Mouse (Mus musculus): Measurements from ENCODE around the gene Sema6b. TPM values are rescaled to one million over a fixed set of nuclear protein-coding genes. Genes with fewer than 3 reads are reported as not detected.

Sema6b gene
- polyA plus RNA-seq, 1 experiment from 2014 or later, result 1.3 TPM

- Histone ChIP-seq H3K27ac (ENCODE audit: low read depth) (no peak overlapping the region), H3K4me3 (ENCODE audit: low read depth, low read length) (no peak overlapping the region), H3K4me2 (ENCODE audit: low read length) (no peak overlapping the region), H3K9ac (ENCODE audit: low read length) (no peak overlapping the region), H3K9me3 (ENCODE audit: control insufficient read depth, low read length) (peaks cover 11% of the 10 kb centered on the region), H3K27me3 (replicated peaks; ENCODE audit: control insufficient read depth, insufficient read depth, low read length) (peaks cover 39% of the 10 kb centered on the region), H3K36me3 (ENCODE audit: control insufficient read depth, insufficient read depth, low read length) (no peaks in the 10 kb centered on the region), H3K4me1 (replicated peaks; ENCODE audit: control insufficient read depth, insufficient read depth, low read length) (no peaks in the 10 kb centered on the region; the same call in 1 of the 2 replicates)
- 87% methylated on average over 4 of the region's 4 CpGs for WGBS
- DNase-seq (ENCODE audit: low spot score), result no peak
- ATAC-seq (replicated peaks; ENCODE audit: low FRiP score, low TSS enrichment, low read depth), result no peak
Observed at GRCm38 (mm10) chr17:56125276-56125630, 14.9 kb downstream of the Sema6b start.

- peaks cover 45% of the 10 kb centered on the region for H3K27me3 ChIP-seq (replicated peaks; ENCODE audit: control insufficient read depth, insufficient read depth, low read length)
- no peaks in the 10 kb centered on the region; the same call in none of the 2 replicates for H3K4me1 ChIP-seq (replicated peaks; ENCODE audit: control insufficient read depth, insufficient read depth, low read length)
- DNase-seq (ENCODE audit: low spot score) (peak; percentile 77), ATAC-seq (replicated peaks; ENCODE audit: low FRiP score, low TSS enrichment, low read depth) (no peak)
- H3K27ac ChIP-seq (ENCODE audit: low read depth), result no peak overlapping the region
- H3K4me2 ChIP-seq (ENCODE audit: low read length), result peak overlapping the region; percentile 58
- H3K36me3 ChIP-seq (ENCODE audit: control insufficient read depth, insufficient read depth, low read length), result no peaks in the 10 kb centered on the region
- H3K9me3 ChIP-seq (ENCODE audit: control insufficient read depth, low read length), result peaks cover 11% of the 10 kb centered on the region
- H3K9ac ChIP-seq (ENCODE audit: low read length), result peak overlapping the region; percentile 29
- 6% methylated on average over 53 of the region's 59 CpGs for WGBS
- H3K4me3 ChIP-seq (ENCODE audit: low read depth, low read length), result peak overlapping the region; percentile 28
Observed at GRCm38 (mm10) chr17:56124377-56125275, 15.5 kb downstream of the Sema6b start.

GRCm38 (mm10) chr17:56123681-56124340, 16.3 kb downstream of the Sema6b start:
- no peaks in the 10 kb centered on the region for H3K36me3 ChIP-seq (ENCODE audit: control insufficient read depth, insufficient read depth, low read length)
- 39% methylated on average over 59 of the region's 59 CpGs for WGBS
- peaks cover 53% of the 10 kb centered on the region for H3K27me3 ChIP-seq (replicated peaks; ENCODE audit: control insufficient read depth, insufficient read depth, low read length)
- peak overlapping the region; percentile 28 for H3K4me3 ChIP-seq (ENCODE audit: low read depth, low read length)
- ATAC-seq (replicated peaks; ENCODE audit: low FRiP score, low TSS enrichment, low read depth) (0 out of 2 replicates have a peak, but pooled peaks have one; percentile 14), DNase-seq (ENCODE audit: low spot score) (peak; percentile 52)
- H3K4me1 ChIP-seq (replicated peaks; ENCODE audit: control insufficient read depth, insufficient read depth, low read length), result no peaks in the 10 kb centered on the region; the same call in none of the 2 replicates
- peak overlapping the region; percentile 58 for H3K4me2 ChIP-seq (ENCODE audit: low read length)
- peak overlapping the region; percentile 29 for H3K9ac ChIP-seq (ENCODE audit: low read length)
- H3K27ac ChIP-seq (ENCODE audit: low read depth), result no peak overlapping the region
- H3K9me3 ChIP-seq (ENCODE audit: control insufficient read depth, low read length), result peaks cover 11% of the 10 kb centered on the region

- Histone ChIP-seq H3K27ac (ENCODE audit: low read depth) (no peak overlapping the region), H3K27me3 (replicated peaks; ENCODE audit: control insufficient read depth, insufficient read depth, low read length) (peaks cover 60% of the 10 kb centered on the region), H3K4me3 (ENCODE audit: low read depth, low read length) (no peak overlapping the region), H3K9ac (ENCODE audit: low read length) (no peak overlapping the region), H3K4me1 (replicated peaks; ENCODE audit: control insufficient read depth, insufficient read depth, low read length) (no peaks in the 10 kb centered on the region; the same call in none of the 2 replicates), H3K4me2 (ENCODE audit: low read length) (no peak overlapping the region), H3K9me3 (ENCODE audit: control insufficient read depth, low read length) (peaks cover 11% of the 10 kb centered on the region), H3K36me3 (ENCODE audit: control insufficient read depth, insufficient read depth, low read length) (no peaks in the 10 kb centered on the region)
- ATAC-seq (replicated peaks; ENCODE audit: low FRiP score, low TSS enrichment, low read depth) (no peak), DNase-seq (ENCODE audit: low spot score) (no peak)
- 89% methylated on average over 12 of the region's 12 CpGs for WGBS
Observed at GRCm38 (mm10) chr17:56123161-56123560, 17.0 kb downstream of the Sema6b start.

- no peak for DNase-seq (ENCODE audit: low spot score)
- Histone ChIP-seq H3K36me3 (ENCODE audit: control insufficient read depth, insufficient read depth, low read length) (no peaks in the 10 kb centered on the region), H3K4me2 (ENCODE audit: low read length) (no peak within 1 kb of the TSS), H3K4me1 (replicated peaks; ENCODE audit: control insufficient read depth, insufficient read depth, low read length) (no peaks in the 10 kb centered on the region; the same call in none of the 2 replicates), H3K27ac (ENCODE audit: low read depth) (no peak within 1 kb of the TSS), H3K9ac (ENCODE audit: low read length) (no peak within 1 kb of the TSS), H3K9me3 (ENCODE audit: control insufficient read depth, low read length) (peaks cover 11% of the 10 kb centered on the region), H3K4me3 (ENCODE audit: low read depth, low read length) (no peak within 1 kb of the TSS), H3K27me3 (replicated peaks; ENCODE audit: control insufficient read depth, insufficient read depth, low read length) (peaks cover 61% of the 10 kb centered on the region)
- no peak for ATAC-seq (replicated peaks; ENCODE audit: low FRiP score, low TSS enrichment, low read depth)
- 59% methylated on average over 2 of the region's 2 CpGs for WGBS
Observed at GRCm38 (mm10) chr17:56121826-56122225, 18.3 kb downstream of the Sema6b start, which contains the start of gene Lrg1. Gene Lrg1, minus strand, starts transcription at chr17:56122001.

GRCm38 (mm10) chr17:56119981-56120880, 19.9 kb downstream of the Sema6b start:
- ATAC-seq (replicated peaks; ENCODE audit: low FRiP score, low TSS enrichment, low read depth) (no peak), DNase-seq (ENCODE audit: low spot score) (peak; percentile 64)
- Histone ChIP-seq H3K9ac (ENCODE audit: low read length) (no peak overlapping the region), H3K9me3 (ENCODE audit: control insufficient read depth, low read length) (peaks cover 11% of the 10 kb centered on the region), H3K4me2 (ENCODE audit: low read length) (peak overlapping the region; percentile 28; the same call in 1 of the 2 replicates), H3K4me3 (ENCODE audit: low read depth, low read length) (peak overlapping the region; percentile 6; the same call in 1 of the 2 replicates), H3K4me1 (replicated peaks; ENCODE audit: control insufficient read depth, insufficient read depth, low read length) (no peaks in the 10 kb centered on the region; the same call in none of the 2 replicates), H3K36me3 (ENCODE audit: control insufficient read depth, insufficient read depth, low read length) (no peaks in the 10 kb centered on the region), H3K27ac (ENCODE audit: low read depth) (no peak overlapping the region), H3K27me3 (replicated peaks; ENCODE audit: control insufficient read depth, insufficient read depth, low read length) (peaks cover 60% of the 10 kb centered on the region)
- 4% methylated on average over 66 of the region's 66 CpGs for WGBS

- Histone ChIP-seq H3K36me3 (ENCODE audit: control insufficient read depth, insufficient read depth, low read length) (no peaks in the 10 kb centered on the region), H3K9me3 (ENCODE audit: control insufficient read depth, low read length) (peaks cover 11% of the 10 kb centered on the region), H3K4me2 (ENCODE audit: low read length) (0 out of 2 replicates have a peak overlapping the region, but pooled peaks have one; percentile 28), H3K4me3 (ENCODE audit: low read depth, low read length) (no peak overlapping the region; the same call in 1 of the 2 replicates), H3K9ac (ENCODE audit: low read length) (no peak overlapping the region), H3K4me1 (replicated peaks; ENCODE audit: control insufficient read depth, insufficient read depth, low read length) (no peaks in the 10 kb centered on the region; the same call in none of the 2 replicates), H3K27me3 (replicated peaks; ENCODE audit: control insufficient read depth, insufficient read depth, low read length) (peaks cover 58% of the 10 kb centered on the region), H3K27ac (ENCODE audit: low read depth) (no peak overlapping the region)
- 35% methylated on average over 12 of the region's 12 CpGs for WGBS
- no peak for ATAC-seq (replicated peaks; ENCODE audit: low FRiP score, low TSS enrichment, low read depth)
- DNase-seq (ENCODE audit: low spot score), result peak; percentile 50
Observed at GRCm38 (mm10) chr17:56119431-56119830, 20.7 kb downstream of the Sema6b start.
